Mouse (Mus musculus) intestine, embryonic 15.5 days (tissue): ENCODE measurements around the gene Ubxn2a. TPM values are rescaled to one million over a fixed set of nuclear protein-coding genes. Genes with fewer than 3 reads are reported as not detected.

ENCODE experiments used
- ATAC-seq: fragments of 200-750 bp; cut with Nextera tagmentation; 2 replicates; pipeline ENCODE4 v1.8.0; 2017; ENCODE audit warnings: moderate TSS enrichment, moderate library complexity
- H3K27ac ChIP-seq: fragments of 300-500 bp; sonication (generic); 2 replicates; pipeline ENCODE4 v1.5.1; 2015; ENCODE audit warnings: mild to moderate bottlenecking, inconsistent platforms
- H3K27me3 ChIP-seq: fragments of 300-500 bp; sonication (generic); replicated peaks from 2 replicates; pipeline ENCODE4 v1.6.1; 2015; ENCODE audit warnings: inconsistent platforms
- H3K36me3 ChIP-seq: fragments of 300-500 bp; sonication (generic); 2 replicates; pipeline ENCODE4 v1.6.1; 2015; ENCODE audit warnings: inconsistent platforms
- H3K4me1 ChIP-seq: fragments of 300-500 bp; sonication (generic); replicated peaks from 2 replicates; pipeline ENCODE4 v1.6.1; 2015; ENCODE audit warnings: inconsistent platforms
- H3K4me2 ChIP-seq: fragments of 300-500 bp; sonication (generic); replicated peaks from 2 replicates; pipeline ENCODE4 v1.6.1; 2015; ENCODE audit warnings: mild to moderate bottlenecking, inconsistent platforms
- H3K4me3 ChIP-seq: fragments of 300-500 bp; sonication (generic); replicated peaks from 2 replicates; pipeline ENCODE4 v1.5.1; 2015; ENCODE audit warnings: inconsistent platforms
- H3K9ac ChIP-seq: fragments of 300-500 bp; sonication (generic); 2 replicates; pipeline ENCODE4 v1.6.1; 2015; ENCODE audit warnings: inconsistent platforms
- H3K9me3 ChIP-seq: fragments of 300-500 bp; sonication (generic); 2 replicates; pipeline ENCODE4 v1.6.1; 2016; ENCODE audit warnings: inconsistent platforms
- WGBS: fragments of 180-500 bp; shearing (Covaris S2); methylation state at CpG from one replicate; pipeline ENCODE4 v1.1.7; 2015; 5-methylcytosine and 5-hydroxymethylcytosine counted together
- polyA plus RNA-seq: library from polyadenylated mRNA; unstranded; fragments of >200 nt; fragmentation: Nextera tagmentation; extraction: Ambion mirVana; gene quantifications from 2 replicates; pipeline ENCODE4 v1.2.1, GENCODE M21; 2015

Gene Ubxn2a
- polyA plus RNA-seq, 1 experiment from 2014 or later = 35.3 TPM

GRCm38 (mm10) chr12:4843741-4844140, 63.8 kb downstream of the Ubxn2a start:
- no peaks in the 10 kb centered on the region for H3K36me3 ChIP-seq
- H3K9ac ChIP-seq = peak overlapping the region; percentile 51; the same call in 1 of the 2 replicates
- H3K27me3 ChIP-seq = no peaks in the 10 kb centered on the region
- 2% methylated on average over 12 of the region's 12 CpGs for WGBS
- peaks cover 18% of the 10 kb centered on the region; the same call in 1 of the 2 replicates for H3K4me1 ChIP-seq
- peak; percentile 63 for ATAC-seq
- H3K4me3 ChIP-seq = peak overlapping the region; percentile 60
- no peaks in the 10 kb centered on the region for H3K9me3 ChIP-seq
- H3K4me2 ChIP-seq = peak overlapping the region; percentile 69
- H3K27ac ChIP-seq = no peak overlapping the region

GRCm38 (mm10) chr12:4842890-4843597, 64.5 kb downstream of the Ubxn2a start, which contains the start of gene Wdcp:
TSS of gene Wdcp (plus strand) at chr12:4843303.
- peak; percentile 95 for ATAC-seq

GRCm38 (mm10) chr12:4842456-4842855, 65.0 kb downstream of the Ubxn2a start:
- Histone ChIP-seq H3K9me3 (no peaks in the 10 kb centered on the region), H3K4me2 (no peak overlapping the region), H3K27ac (no peak overlapping the region), H3K36me3 (no peaks in the 10 kb centered on the region), H3K4me1 (peaks cover 18% of the 10 kb centered on the region; the same call in 1 of the 2 replicates), H3K4me3 (no peak overlapping the region), H3K9ac (no peak overlapping the region), H3K27me3 (no peaks in the 10 kb centered on the region)
- no peak for ATAC-seq
- 85% methylated on average over 8 of the region's 8 CpGs for WGBS

More at GRCm38 (mm10) chr12:4842890-4843597, 64.5 kb downstream of the Ubxn2a start, which contains the start of gene Wdcp:
- Histone ChIP-seq H3K4me1 (peaks cover 18% of the 10 kb centered on the region; the same call in 1 of the 2 replicates), H3K36me3 (no peaks in the 10 kb centered on the region), H3K27ac (no peak within 1 kb of the TSS; the same call in 1 of the 2 replicates), H3K4me2 (peak within 1 kb of the TSS; percentile 69), H3K27me3 (no peaks in the 10 kb centered on the region), H3K9ac (peak within 1 kb of the TSS; percentile 51), H3K9me3 (no peaks in the 10 kb centered on the region), H3K4me3 (peak within 1 kb of the TSS; percentile 60)
- under 1% methylated on average over 30 of the region's 30 CpGs for WGBS

GRCm38 (mm10) chr12:4841392-4841887, 66.1 kb downstream of the Ubxn2a start, which contains the start of gene Fkbp1b:
TSS of gene Fkbp1b (minus strand) at chr12:4841591.
- H3K27ac ChIP-seq = no peak within 1 kb of the TSS
- H3K4me2 ChIP-seq = peak within 1 kb of the TSS; percentile 99
- H3K4me3 ChIP-seq = peak within 1 kb of the TSS; percentile 81
- peak within 1 kb of the TSS; percentile 68 for H3K9ac ChIP-seq
- H3K27me3 ChIP-seq = no peaks in the 10 kb centered on the region
- peaks cover 18% of the 10 kb centered on the region; the same call in 1 of the 2 replicates for H3K4me1 ChIP-seq
- no peaks in the 10 kb centered on the region for H3K9me3 ChIP-seq
- under 1% methylated on average over 37 of the region's 37 CpGs for WGBS
- no peaks in the 10 kb centered on the region for H3K36me3 ChIP-seq
- ATAC-seq = peak; percentile 62

GRCm38 (mm10) chr12:4840741-4841140, 66.8 kb downstream of the Ubxn2a start:
- no peaks in the 10 kb centered on the region for H3K27me3 ChIP-seq
- peaks cover 18% of the 10 kb centered on the region; the same call in 1 of the 2 replicates for H3K4me1 ChIP-seq
- H3K27ac ChIP-seq = no peak overlapping the region
- peak overlapping the region; percentile 81 for H3K4me3 ChIP-seq
- H3K36me3 ChIP-seq = no peaks in the 10 kb centered on the region
- H3K9ac ChIP-seq = peak overlapping the region; percentile 68
- no peak for ATAC-seq
- H3K9me3 ChIP-seq = no peaks in the 10 kb centered on the region
- 2% methylated on average over 11 of the region's 11 CpGs for WGBS
- peak overlapping the region; percentile 99 for H3K4me2 ChIP-seq

- H3K36me3 ChIP-seq = no peaks in the 10 kb centered on the region
- H3K27me3 ChIP-seq = no peaks in the 10 kb centered on the region
- H3K4me2 ChIP-seq = 0 out of 2 replicates have a peak overlapping the region, but pooled peaks have one; percentile 22
- no peak overlapping the region for H3K9ac ChIP-seq
- H3K4me3 ChIP-seq = no peak overlapping the region
- no peak overlapping the region for H3K27ac ChIP-seq
- 46% methylated on average over 6 of the region's 6 CpGs for WGBS
- no peaks in the 10 kb centered on the region for H3K9me3 ChIP-seq
- H3K4me1 ChIP-seq = peaks cover 18% of the 10 kb centered on the region; the same call in 1 of the 2 replicates
- no peak for ATAC-seq
Measured at GRCm38 (mm10) chr12:4840010-4840409, 67.5 kb downstream of the Ubxn2a start.

GRCm38 (mm10) chr12:4836959-4837358, 70.5 kb downstream of the Ubxn2a start:
- no peaks in the 10 kb centered on the region for H3K27me3 ChIP-seq
- H3K27ac ChIP-seq = no peak overlapping the region
- no peak overlapping the region for H3K4me2 ChIP-seq
- H3K4me3 ChIP-seq = no peak overlapping the region
- H3K9ac ChIP-seq = no peak overlapping the region
- ATAC-seq = no peak
- H3K36me3 ChIP-seq = no peaks in the 10 kb centered on the region
- H3K9me3 ChIP-seq = no peaks in the 10 kb centered on the region
- H3K4me1 ChIP-seq = 0 out of 2 replicates have a peak, but pooled peaks cover 11% of the 10 kb centered on the region
- 11% methylated on average over 4 of the region's 4 CpGs for WGBS

Other genes starting within 250 kb of the Ubxn2a start
- gene Fam228a, start 169.3 kb downstream of the Ubxn2a start, polyA plus RNA-seq = 0.14 TPM in 2 replicates
- 1.7 TPM in 2 replicates for gene Pfn4, start 138.7 kb downstream of the Ubxn2a start, polyA plus RNA-seq
- 1.2 and 1.8 TPM in 2 replicates for gene Fam228b, start 138.4 kb downstream of the Ubxn2a start, polyA plus RNA-seq
- gene Sf3b6, start 90.2 kb downstream of the Ubxn2a start, polyA plus RNA-seq = 203 and 231 TPM in 2 replicates
- 8.7 and 9.7 TPM in 2 replicates for gene Fkbp1b, start 66.1 kb downstream of the Ubxn2a start, polyA plus RNA-seq
- gene Wdcp, start 64.4 kb downstream of the Ubxn2a start, polyA plus RNA-seq = 15.3 and 15.7 TPM in 2 replicates
- gene Mfsd2b, start 33.3 kb downstream of the Ubxn2a start, polyA plus RNA-seq = 1.1 and 1.4 TPM in 2 replicates
- 7.7 and 9.4 TPM in 2 replicates for gene Atad2b, start 9.6 kb upstream of the Ubxn2a start, polyA plus RNA-seq